Mouse (Mus musculus) activated CD4-positive, CD25-positive, alpha-beta regulatory T cell (primary cell): Measurements from ENCODE around the gene Sel1l3. TPM values are rescaled to one million over a fixed set of nuclear protein-coding genes. Genes with fewer than 3 reads are reported as not detected.

Experiments
- polyA plus RNA-seq, 2 experiments: library from polyadenylated mRNA; unstranded; fragments of 100-300 nt; shearing (Covaris generic); gene quantifications; one replicate each; pipeline ENCODE4 v1.2.1; 2017

The Sel1l3 gene
- polyA plus RNA-seq, result under 1 TPM in 1 of 2 experiments, not detected in 1; 0.12 TPM

DNA sequence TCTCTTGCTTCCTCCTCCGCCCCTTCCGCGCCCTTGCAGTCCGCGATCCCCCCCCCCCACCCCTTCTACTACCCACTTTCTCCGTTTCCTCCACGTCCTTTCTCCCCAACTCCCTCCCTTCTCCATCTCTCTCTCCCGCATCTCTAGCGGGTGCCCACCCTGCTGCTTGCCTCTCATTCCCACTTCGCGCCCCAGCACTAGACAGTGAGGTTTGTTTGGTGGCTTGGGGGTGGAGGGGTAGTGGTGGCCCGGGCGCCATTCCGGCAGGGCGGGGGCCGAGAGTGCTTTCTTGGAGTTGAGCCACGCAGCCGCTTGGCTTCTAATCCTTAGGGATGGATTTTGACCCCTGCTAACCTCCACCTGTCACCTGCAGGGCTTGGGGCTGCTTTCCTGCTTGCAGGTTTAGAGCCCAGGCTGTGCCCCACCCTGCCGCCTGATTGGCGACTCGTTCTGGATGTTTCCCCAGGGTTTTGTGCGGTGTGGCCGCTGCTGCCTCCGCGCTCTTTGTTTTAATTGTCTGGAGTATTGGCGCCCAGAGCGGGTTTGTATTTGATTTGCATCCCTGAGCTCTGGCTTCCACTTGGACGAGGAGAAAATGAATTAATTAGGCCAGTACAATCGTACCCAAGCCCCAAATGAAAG is at the start of gene Sel1l3:
Gene Sel1l3 (minus strand): TSS at position 217 of the 642 bp plus-strand sequence.

Other genes with a start within 250 kb of the Sel1l3 start
- gene Slc34a2, start 175.8 kb downstream of the Sel1l3 start, polyA plus RNA-seq, result under 1 TPM; 0.20 to 0.43 TPM
- 100 to 1,000 TPM in 1 of 2 experiments, 10 to 100 TPM in 1; 68.4 to 109 TPM for gene Smim20, start 53.2 kb upstream of the Sel1l3 start, polyA plus RNA-seq